Mouse (Mus musculus): ENCODE data around the gene Fbrs. TPM values are rescaled to one million over a fixed set of nuclear protein-coding genes. Genes with fewer than 3 reads are reported as not detected.

Fbrs gene
- total RNA-seq (2023): 100 to 1,000 TPM; 186 to 198 TPM

DNA sequence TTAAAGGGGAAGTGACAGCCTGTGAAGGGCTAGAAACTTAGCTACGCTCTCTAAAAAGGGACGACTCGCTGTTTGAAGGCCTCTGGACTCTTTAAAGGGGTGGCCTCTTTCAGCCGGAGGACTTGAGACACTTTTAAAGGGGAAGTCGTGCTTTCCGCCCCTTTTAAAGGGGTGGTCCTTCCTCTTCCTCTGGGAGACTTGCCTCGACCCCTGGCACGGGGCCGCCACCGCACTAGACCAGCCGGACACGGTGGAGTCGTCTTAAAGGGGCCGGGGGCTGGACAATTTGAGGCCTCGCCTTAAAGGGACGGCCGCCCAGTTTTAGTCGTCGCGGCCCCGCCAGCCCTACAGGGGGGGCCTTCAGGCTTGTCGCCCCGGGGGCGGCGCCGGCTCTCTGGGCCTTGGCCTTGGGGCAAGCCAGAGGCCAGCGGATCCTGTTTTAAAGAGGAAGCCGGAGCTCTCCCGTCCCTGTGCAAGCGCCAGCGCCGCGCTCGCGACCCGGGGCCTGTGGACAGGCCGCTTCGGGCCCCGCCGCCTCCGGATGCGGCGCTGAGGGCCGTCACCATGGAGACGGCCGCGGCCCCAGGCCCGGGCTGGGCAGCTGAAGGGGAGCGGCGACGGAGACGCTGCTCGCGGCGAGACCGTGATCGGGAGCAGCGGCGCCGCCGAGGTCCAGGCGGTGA lies at the start of gene Fbrs:
TSS of gene Fbrs (plus strand) at position 565 of the 683 bp plus-strand sequence.

DNA sequence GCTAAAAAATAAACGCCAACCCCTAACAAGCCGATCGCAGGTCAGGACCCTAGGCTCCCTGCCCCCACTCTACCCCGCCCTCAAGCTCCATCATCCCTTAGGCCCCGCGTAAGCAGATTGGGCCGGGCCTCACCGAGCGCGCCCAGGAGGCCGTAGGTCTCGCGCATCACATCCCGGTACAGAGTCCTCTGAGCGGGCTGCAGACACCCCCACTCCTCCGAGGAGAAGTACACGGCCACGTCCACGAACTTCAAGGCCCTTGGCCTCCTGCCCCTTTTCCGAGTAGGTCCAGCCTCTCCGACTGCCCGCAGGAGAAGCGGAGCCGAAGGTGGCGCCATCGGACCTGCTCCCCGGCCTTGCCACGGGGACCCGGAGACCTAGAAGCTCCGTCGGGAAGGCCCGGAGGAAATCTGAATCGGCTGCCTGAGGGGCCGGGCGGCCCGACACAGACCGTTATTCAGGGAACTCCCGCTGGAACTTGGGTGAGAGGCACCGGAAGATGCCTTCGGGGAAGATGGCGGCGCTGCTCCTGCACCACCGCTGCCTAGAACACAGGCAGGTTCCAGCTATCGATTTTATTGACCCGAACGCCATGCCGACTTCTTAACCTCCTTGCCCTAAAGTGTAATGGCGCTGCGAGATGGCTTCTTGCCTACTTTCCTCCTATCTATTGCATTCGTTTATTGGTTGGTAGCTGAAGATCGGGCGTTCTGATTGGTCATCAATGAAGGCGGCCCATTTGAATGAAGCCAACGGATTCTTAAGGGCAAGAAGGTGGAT lies 30.3 kb upstream of the Fbrs start, which contains the start of gene Zfp689:
TSS of gene Zfp689 (minus strand) at position 638 of the 780 bp plus-strand sequence.

DNA sequence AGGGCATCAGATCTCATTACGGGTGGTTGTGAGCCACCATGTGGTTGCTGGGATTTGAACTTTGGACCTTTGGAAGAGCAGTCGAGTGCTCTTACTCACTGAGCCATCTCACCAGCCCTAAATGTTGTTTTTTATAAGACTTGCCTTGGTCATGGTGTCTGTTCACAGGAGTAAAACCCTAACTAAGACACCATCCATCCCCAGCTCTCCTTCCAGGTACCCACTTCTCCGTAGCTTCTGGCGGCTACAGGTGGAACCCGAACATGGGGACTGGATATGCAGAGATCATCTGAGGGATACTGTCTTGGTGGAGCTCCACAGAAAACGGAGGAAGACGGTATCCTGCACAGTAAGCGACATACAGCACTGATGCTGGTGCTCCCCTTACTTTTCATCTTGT lies 19.7 kb upstream of the Fbrs start, which contains the start of gene Prr14:
TSS of gene Prr14 (plus strand) at position 301 of the 400 bp plus-strand sequence.

DNA sequence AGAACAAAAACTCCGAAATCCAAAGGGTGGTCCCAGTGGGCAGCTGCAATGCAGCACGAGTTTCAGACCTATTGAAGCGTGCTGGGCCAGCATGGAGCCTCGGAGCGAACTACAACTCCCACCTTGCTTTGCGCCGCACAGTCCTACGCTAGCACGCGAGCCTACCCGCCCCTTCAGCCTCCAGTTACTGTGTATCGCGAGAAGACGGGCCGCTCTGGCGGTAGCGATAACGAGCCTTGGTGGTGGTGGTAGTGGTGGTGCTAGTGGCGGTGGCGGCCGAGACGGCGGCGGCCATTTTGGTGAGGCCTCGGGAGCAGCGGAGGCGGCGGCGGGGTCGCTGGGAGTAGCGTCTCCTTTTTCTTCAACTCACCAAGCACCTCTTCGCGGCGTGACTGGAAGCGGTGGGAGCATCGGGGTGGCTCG lies 32.8 kb downstream of the Fbrs start, which contains the start of gene Srcap:
TSS of gene Srcap (plus strand) at position 176 of the 423 bp plus-strand sequence.

DNA sequence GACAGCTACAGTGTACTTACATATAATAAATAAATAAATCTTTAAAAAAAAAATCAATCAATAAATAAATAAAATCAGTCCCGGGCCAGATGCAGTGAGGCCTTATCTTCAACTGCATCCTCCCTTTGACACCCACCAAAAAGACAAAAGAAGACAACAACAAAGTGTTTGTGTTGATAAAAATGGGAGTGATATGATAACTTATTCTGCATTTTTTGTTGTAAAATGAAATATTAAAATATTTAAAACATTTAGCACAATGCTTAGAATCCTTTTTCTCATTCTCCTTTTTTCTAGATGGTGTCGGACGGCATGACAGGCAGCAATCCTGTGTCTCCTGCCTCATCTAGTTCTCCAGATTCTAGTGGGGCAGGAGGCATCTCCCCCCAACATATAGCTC lies 40.3 kb downstream of the Fbrs start, which contains the start of gene Gm42715:
TSS of gene Gm42715 (plus strand) at position 301 of the 400 bp plus-strand sequence.

Other genes starting within 250 kb of the Fbrs start
- 10 to 100 TPM; 15.5 to 18.3 TPM for gene Zfp553, start 246.1 kb upstream of the Fbrs start, total RNA-seq (2023)
- gene Sept1, start 246.1 kb upstream of the Fbrs start, total RNA-seq (2023): 100 to 1,000 TPM; 694 to 706 TPM
- 10 to 100 TPM in 1 of 2 experiments, 1 to 10 TPM in 1; 8.1 to 10.4 TPM for gene Zfp771, start 234.9 kb upstream of the Fbrs start, total RNA-seq (2023)
- 10 to 100 TPM; 13.0 to 21.1 TPM for gene Dctpp1, start 218.5 kb upstream of the Fbrs start, total RNA-seq (2023)
- gene Sephs2, start 205.1 kb upstream of the Fbrs start, total RNA-seq (2023): 10 to 100 TPM; 31.2 to 35.2 TPM
- 100 to 1,000 TPM; 259 to 272 TPM for gene Itgal, start 182.9 kb upstream of the Fbrs start, total RNA-seq (2023)
- gene Zfp768, start 133.6 kb upstream of the Fbrs start, total RNA-seq (2023): under 1 TPM; 0.47 to 0.50 TPM
- 10 to 100 TPM; 21.0 to 21.1 TPM for gene Zfp747, start 103.1 kb upstream of the Fbrs start, total RNA-seq (2023)
- gene 9130019O22Rik, start 92.0 kb upstream of the Fbrs start, total RNA-seq (2023): 1 to 10 TPM; 4.8 to 5.4 TPM
- gene E430018J23Rik, start 85.6 kb upstream of the Fbrs start, total RNA-seq (2023): 10 to 100 TPM; 14.2 to 14.7 TPM
- gene Zfp764, start 72.4 kb upstream of the Fbrs start, total RNA-seq (2023): 10 to 100 TPM; 11.3 to 12.6 TPM
- 10 to 100 TPM; 14.8 to 15.7 TPM for gene Zfp688, start 57.1 kb upstream of the Fbrs start, total RNA-seq (2023)
- gene Zfp689, start 30.0 kb upstream of the Fbrs start, total RNA-seq (2023): 1 to 10 TPM; 7.9 to 8.9 TPM
- 100 to 1,000 TPM; 132 to 142 TPM for gene Prr14, start 19.6 kb upstream of the Fbrs start, total RNA-seq (2023)
- gene Srcap, start 32.8 kb downstream of the Fbrs start, total RNA-seq (2023): 100 to 1,000 TPM; 216 to 217 TPM
- 10 to 100 TPM; 46.2 to 57.0 TPM for gene Gm42715, start 40.4 kb downstream of the Fbrs start, total RNA-seq (2023)
- 10 to 100 TPM in 1 of 2 experiments, not detected in 1; 15.2 TPM for gene Tmem265, start 82.2 kb downstream of the Fbrs start, total RNA-seq (2023)
- 100 to 1,000 TPM; 164 to 168 TPM for gene Phkg2, start 94.1 kb downstream of the Fbrs start, total RNA-seq (2023)
- gene Ccdc189, start 109.4 kb downstream of the Fbrs start, total RNA-seq (2023): not detected
- gene Rnf40, start 109.6 kb downstream of the Fbrs start, total RNA-seq (2023): 100 to 1,000 TPM; 139 to 146 TPM
- gene Zfp629, start 136.6 kb downstream of the Fbrs start, total RNA-seq (2023): 1 to 10 TPM; 1.9 to 2.7 TPM
- 10 to 100 TPM; 32.3 to 36.4 TPM for gene Bcl7c, start 229.7 kb downstream of the Fbrs start, total RNA-seq (2023)
- gene Ctf1, start 233.5 kb downstream of the Fbrs start, total RNA-seq (2023): not detected